Mouse (Mus musculus) common myeloid progenitor, adult 5-6 weeks (primary cell): ENCODE results near the gene Dst. TPM values are rescaled to one million over a fixed set of nuclear protein-coding genes. Genes with fewer than 3 reads are reported as not detected.

Source experiments
- ATAC-seq: replicated peaks from 2 replicates; pipeline ENCODE4 v1.8.0; 2016; ENCODE audit warnings: low read depth, mild to moderate bottlenecking, moderate TSS enrichment, inconsistent platforms; ENCODE audit not compliant: poor library complexity, severe bottlenecking
- total RNA-seq: library from RNA; stranded (forward); fragments of 200-1000, 187-1606 nt; gene quantifications from 2 replicates; pipeline ENCODE4 v1.2.3, GENCODE M21; 2017

The Dst gene
- total RNA-seq, result 8.4 and 9.3 TPM in 2 replicates

DNA sequence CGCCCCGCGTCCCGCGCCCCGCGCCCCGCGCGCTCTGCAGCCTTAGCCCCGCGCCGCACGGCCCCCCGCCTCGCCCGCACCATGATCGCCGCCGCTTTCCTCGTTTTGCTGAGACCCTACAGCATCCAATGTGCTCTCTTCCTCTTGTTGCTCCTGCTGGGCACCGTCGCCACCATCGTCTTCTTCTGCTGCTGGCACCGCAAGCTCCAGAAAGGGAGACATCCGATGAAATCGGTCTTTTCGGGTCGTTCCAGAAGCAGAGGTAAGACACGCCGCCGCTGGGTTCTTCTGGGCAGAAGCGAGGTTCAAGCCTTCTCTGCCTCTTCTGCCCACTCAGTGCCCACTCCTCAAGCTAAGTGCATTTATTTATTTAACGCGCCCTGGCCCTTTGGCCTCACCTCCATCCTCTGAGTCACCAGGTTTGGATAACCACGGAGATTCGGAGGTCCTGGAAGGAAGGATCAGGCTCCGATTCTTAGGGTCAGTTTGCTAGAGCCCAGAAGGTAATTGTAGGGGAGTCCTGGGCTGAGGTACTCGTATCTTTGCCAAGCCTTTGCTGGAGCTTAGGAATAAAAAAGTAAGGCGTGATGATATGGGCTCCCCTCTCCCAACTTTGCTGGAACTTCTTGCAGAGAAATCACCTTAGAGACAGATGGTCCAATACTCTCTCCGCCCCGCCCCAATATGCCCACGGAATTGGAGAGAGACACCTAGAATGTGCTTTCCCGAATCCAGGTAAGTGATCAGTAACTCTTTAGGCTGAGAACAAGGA lies at the start of gene Dst:
Gene Dst (plus strand): TSS at position 35 of the 772 bp plus-strand sequence.
- ATAC-seq, result no peak

DNA sequence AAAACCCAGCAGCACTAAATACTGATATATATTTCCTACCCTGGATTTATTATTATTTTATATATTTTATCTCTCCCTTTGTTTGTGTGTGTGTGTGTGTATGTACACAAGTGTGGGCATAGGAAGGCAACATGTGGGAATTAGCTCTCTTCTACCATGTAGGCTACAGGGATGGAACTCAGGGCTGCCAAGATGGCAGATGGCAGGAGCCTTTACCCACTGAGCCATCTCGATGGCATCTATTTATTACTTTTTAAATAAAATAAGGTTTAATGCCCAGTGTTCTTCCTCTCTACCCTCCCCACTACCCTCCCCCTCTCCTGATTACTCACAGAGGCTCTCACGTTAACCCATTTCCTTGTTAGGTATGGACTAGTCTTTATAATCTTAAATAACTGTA lies 39.0 kb upstream of the Dst start:
- ATAC-seq, result no peak

DNA sequence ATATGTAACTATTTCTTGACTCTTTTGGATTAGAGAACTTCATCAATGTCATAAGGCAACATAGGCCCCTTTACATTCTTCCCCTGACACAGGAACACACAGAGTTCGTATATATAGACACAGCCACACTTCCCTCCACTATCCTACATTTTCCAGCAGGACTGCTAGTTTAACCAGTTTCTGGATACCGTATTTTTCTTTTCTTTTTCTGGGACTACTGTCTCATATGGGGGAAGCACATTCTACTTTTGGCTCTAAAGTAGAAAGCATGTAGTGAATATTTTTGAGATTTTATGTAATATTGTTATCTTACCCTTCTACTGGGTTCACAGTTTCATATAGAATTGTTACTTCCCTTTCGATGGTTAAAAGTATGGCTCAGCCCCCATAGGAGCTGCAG lies 38.6 kb upstream of the Dst start:
- ATAC-seq, result no peak

DNA sequence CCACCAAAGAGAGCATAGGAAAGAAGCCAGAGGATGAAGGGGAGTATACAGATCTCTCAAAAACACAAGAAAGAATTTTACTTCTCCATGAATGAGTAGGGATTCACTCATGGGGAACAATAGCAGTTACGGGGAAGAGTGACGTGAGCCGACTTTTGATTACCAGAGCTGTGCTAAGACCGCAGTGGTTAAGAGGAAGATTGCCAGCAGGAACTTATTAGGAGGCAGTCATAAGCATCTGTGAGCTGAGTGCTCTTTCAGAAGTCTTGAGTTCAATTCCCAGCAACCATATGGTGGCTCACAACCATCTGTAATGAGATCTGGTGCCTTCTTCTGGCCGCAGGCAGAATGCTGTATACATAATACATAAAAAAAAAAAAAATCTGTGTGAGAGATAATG lies 34.5 kb upstream of the Dst start:
- ATAC-seq, result no peak

DNA sequence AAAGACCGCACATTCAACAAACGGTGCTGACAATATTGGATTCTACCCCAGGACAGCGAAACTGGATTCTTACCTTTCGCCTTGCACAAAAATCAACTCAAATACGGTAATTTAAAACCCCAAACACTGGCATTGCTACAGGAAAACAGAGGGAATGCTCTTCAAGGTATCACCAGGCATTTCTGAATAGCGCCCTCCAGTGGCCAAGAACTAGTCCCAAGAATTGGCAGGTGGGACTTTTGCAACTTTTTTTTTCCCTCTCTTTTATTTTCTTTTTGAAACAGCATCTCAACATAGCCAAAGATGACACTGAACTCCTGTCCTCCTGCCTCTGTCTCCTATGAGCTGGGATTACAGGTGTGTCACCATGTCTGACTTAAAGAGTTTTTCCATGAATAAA lies 32.3 kb upstream of the Dst start:
- ATAC-seq, result no peak

DNA sequence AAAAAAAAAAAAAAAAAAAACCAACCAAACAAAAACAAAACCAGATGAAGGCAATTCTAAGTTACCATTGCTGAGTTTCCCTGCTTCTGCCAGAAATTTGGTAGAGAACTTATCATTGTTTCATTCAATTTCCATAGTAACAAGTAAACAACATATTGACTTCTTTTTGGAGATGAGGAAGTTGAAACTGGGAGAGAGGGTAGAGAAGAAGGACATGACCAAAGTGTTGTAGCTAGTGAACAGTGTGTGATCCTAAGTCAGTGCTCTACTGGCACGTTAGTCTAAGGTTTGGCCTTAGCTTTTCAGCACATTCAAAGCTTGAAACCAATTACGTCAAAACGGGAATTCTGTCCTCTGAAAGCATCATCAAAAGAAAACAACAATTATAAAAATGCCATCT lies 31.6 kb upstream of the Dst start:
- ATAC-seq, result peak; percentile 68; the same call in 1 of the 2 replicates

DNA sequence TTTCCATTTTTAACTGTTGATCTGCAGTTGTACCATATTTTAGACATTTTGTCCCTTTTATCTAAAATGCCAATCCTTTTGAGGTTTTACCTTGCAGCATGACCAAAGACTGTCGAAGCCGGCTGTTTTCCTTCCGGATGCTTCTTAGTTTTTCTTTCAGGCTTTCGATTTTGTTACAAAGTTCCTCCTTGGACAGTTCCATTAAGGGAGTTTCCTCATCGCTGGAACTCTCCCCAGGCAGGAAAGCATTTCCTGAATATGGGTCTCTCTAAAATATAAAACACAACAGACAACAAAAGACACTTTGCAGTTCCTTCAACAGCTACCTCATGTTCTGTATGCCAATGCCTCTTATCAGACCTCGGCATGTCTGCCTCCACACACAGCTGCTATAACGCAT lies 29.9 kb upstream of the Dst start:
- ATAC-seq, result no peak

DNA sequence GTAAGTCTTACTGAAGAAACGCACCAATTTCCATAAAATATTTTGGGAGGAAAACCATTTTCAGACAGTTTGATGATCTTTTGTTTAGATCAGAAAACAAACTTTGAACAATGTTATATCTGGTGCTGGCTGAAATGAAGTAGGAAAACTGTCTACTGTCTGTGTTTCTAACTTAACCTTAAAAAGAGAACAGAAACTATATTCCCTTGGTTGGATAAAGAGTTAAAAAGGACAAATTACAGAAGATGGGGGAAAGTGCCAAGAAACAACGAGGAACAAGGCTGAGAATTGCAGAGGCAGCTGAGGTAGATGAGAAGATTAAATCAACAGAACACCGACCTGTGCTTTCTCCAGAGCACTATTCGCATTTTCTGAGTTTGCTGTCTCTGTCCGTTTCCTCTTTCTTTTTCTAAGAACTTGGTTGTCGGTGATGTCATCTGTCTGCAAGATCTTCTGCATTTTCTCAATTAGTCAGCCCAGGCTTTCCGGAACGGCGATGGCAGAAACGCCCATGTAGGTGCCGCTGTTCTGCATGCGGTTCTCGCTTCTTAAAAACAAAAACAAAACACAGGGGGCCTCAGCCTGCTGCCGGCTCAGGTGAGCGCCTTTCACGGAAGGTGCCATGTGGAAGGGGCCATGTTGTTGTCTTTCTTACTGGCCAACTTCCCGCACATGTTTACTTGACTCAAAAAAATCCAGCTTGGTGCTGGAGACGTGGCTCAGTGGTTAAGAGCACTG lies 24.8 kb upstream of the Dst start:
- ATAC-seq, result peak; percentile 96

DNA sequence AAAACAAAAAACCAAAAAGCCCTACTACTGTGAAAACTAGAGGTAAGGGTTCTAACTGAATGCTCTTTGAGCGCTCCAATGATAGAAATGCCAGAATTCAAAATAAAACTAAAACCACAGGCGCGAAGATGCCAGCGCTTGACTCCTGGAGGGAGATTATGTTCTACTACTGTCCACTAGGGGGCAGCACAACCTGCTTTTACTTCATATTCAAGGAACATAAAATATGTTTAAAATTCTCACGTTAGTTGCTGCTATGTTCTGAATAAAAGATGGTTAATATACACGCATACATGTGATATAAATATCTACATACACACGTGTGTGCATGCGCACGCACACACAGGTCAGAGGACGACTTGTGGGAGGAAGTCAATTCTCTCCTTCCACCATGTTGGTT lies 15.2 kb upstream of the Dst start:
- no peak; the same call in 1 of the 2 replicates for ATAC-seq

DNA sequence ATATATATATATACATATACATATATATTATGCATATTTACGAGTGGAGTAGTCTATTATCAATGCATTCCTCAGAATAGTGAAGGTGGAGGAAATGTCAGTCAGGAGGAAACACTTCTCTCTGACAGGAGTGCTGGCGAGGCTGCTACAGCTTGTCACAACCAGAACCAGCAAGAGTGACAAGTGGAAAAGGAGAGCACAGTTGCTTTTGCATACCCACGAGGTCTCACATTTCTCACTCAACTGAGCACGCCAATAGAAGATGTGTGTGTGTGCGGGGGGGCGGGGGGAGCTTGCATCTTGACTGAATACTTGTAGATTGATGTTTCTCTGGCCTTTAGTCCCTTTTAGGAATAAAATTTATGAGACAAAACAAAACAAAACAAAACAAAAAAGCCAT lies 11.9 kb upstream of the Dst start:
- ATAC-seq, result no peak

DNA sequence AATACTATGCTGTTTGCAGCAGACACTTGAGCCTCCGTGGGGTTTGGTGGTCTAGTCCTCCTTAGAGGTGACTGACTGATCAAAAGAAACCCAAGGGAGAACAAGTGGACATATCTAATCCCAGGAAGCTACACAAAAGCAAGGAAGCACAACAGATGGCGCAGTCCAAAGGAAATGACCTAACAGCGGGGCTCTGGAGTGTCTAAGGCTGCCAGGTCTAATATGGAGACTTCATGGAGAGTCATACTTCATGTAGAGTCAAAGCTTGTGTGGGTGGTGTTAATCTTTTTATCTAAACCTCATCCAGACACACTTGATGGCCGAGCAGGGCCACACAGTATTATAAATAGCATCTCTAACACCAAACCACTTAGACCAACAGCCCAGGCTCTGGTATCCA lies 11.4 kb upstream of the Dst start:
- ATAC-seq, result no peak

DNA sequence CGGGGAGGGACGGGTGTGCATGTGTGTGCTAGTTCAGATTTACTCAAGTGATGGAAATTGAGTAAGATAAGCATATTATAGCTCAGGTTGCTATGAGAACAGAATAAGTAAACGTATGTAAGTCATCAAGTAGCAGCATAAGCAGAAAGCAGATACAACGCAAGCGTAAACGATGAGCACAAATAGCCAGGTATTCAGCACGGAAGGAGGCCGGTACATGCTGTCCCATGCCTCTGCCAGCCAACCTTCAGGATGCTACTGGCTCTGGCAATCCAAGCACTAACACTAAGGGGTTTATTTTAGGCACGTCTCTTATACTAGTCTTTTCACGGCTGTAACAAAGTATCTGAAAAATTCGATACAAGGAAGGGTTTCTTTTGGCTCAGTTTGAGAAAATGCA lies 10.6 kb upstream of the Dst start:
- ATAC-seq, result no peak

DNA sequence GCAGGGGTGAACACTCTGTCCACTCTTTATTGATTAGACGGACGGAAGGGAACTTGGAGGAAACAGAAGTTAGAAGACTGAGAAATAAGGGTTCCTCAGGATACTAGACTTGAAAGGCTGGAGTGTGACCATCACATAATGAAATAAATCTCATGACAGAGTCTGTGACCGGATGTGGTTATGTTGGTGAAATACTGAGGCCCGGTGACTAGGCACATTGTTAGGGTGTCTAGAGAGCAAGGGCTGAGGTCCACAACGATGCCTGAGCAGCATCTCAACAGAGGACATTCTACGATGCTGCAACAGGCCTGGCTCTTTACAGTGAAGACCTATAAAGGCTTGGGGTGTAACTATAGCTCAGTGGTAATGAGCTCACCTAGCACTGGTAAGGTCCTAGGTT lies 9.7 kb upstream of the Dst start:
- ATAC-seq, result 0 out of 2 replicates have a peak, but pooled peaks have one; percentile 22

DNA sequence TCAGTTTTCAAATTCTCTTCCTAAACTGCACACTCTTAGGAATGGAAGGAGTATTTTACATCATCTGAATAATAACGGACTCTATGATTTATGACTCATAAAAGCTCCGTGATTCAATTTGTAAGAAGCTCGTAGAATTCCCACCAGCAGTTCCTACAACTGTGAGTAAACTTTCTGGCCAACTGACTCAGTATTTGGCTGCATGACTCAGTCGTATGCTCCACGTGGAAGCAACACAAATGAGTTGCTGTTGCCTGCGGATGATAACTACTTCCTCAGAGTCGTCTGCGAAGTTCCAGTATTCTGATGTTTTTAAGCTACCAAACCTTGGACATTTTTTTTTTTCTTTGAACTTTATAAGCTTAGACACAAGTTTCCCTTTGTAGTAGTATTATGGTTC lies 7.8 kb upstream of the Dst start:
- no peak for ATAC-seq

DNA sequence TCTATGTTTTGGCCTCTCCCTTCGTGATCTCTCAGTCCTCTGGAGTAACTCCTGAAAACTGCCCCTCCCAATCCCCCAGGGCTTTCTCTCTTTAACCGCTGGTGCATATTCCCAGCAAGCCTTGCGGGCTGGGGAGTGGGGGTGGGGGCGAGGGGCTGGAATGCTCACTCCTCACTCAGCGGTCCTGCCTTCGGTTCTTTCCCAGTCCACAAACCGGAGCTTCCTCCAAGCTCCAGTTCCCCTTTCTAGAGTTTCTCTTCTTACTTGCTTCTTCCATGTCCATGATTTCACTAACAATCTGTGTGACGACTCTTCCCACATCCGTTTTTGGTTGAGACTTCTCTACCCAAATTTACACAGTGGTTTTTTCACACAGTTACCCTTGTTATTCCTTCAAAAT lies 4.4 kb upstream of the Dst start:
- ATAC-seq, result peak; percentile 67

DNA sequence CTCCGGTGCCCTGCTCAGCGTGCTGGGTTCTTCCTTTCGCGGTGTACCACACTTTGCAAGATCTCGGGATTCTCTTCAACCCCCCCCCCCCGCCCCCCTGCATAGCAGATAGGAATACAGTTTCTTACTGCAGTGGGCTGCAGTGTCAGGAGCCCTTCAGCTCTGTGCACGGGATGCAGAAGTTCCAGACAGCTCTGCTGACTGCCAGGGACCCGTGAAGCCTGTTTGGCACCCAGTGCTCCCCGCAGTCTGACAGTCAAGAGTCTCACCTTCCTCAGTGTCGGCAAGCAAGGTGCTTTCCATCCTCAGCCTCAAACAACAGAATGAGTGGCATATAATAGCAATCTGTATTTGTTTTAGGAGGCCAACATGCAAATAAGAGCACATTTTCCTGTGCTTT lies 1.8 kb upstream of the Dst start:
- no peak for ATAC-seq

DNA sequence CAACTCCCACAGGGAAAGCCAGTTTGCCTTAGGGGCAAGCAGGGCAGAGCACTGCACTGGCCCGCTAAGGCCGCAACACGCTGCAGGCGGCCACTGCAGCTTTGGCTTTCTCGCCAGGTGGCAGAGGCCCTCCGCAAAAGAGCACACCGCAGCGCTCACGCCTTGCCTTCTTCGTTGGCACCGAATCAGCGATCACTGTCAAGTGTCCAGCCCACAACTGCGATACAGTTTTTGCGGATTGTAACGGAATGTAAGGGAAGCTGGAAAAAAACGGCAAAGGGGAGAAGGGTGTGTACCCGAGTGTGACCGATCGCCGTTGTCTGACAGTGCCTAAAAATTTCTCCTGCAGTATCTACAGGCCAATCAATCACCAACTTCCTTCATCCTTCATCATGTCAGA lies 1.1 kb upstream of the Dst start:
- no peak for ATAC-seq

DNA sequence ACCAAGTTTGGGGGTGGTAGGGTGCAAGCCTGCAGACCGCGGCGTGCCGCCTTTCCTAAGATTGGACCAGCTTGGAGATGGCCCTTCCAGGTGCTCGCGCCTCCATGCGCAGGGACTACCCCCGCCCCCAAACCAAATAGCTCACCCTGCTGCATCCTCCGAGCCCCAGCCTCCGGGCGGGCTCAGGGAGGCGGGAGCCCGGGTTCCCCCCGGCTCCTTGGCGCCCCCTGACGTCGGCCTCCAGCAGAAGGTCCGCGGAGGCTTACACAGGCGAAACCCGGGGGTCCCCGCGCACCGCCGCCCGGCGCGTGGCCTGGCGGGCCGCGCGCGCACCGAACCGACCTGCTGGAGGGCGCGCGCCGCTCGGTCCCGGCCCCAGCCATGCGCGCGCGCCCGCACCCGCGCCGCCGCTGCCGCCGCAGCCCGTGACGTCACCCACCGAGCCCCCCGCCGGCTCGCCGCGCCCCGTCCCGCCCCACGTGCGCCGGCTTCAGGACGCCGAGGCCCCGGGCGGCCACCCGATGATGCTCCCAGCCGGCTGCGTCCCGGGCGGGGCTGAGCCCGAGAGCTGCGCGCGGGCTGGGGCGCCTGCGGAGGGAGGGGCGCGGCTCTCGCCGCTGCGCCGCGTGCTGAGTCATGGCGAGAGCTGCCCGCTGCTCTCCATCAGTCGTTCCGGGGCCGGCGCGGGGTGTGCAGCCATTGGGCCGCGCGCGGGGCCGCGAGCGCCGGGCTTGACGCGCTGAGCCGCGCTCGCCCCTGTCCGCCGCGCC lies 419 bp upstream of the Dst start, which contains the start of gene Bend6:
Gene Bend6 (minus strand): TSS at position 396 of the 770 bp plus-strand sequence.
- ATAC-seq, result peak; percentile 40; the same call in 1 of the 2 replicates

DNA sequence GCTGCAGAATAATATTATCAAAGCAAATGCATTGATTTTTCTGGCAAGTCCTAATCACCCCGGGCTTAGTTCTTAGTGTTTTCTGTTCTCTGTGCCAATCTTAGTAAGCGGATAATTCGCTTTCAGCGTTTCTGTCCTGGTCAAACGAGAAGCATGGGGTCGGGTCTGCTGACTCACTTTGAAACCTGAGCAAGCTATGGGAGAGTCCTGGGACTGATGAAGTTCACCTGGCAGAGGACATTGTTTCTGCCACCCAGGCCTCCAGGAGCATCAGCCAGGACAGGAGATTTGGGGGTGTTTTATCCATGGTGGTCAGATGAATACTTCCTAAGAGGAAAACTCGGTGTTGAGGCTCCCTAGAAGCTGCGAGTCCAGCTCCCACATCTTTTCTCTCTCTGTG lies 3.6 kb downstream of the Dst start:
- no peak for ATAC-seq

DNA sequence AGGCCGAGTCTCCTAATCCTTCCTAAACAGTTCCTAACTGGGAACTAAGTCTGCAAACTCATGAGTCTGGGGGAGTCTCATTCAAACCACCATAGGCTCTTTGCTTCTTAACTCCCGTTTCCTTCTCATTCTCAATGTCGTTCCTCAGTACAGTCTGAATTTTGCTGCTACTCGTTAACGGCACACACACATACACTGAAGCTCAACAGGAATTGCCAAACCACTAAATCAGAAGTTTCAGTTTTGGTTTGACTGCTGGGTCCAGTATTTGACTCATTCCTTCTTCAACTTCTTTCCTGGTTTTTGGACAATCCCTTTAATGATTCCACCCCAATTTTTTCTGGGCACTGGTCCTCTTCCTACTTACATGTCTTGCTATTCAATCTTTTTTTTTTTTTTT lies 8.5 kb downstream of the Dst start:
- ATAC-seq, result peak; percentile 69

DNA sequence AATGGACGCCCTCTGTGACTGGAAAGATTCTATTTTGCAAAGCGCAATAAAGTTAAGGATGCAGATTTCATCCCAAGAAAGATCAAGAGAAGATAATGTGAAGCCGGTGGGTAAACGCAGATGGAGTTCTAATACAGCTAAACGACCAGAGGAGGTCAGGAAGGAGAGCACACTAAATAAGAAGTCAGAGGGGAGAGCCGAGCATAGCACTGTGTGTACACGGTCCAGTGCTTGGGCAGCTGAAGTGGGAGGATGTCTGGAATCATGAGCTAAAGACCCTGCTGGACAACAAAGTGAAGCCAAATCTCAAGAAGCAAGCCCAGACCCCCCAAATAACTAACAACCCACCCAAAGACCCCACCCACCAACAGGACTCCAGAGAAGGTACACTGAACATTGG lies 14.9 kb downstream of the Dst start:
- no peak for ATAC-seq
